Mouse (Mus musculus): ENCODE results near the gene Rnaset2b. TPM values are rescaled to one million over a fixed set of nuclear protein-coding genes. Genes with fewer than 3 reads are reported as not detected.
A peak's percentile ranks its signal among the peaks of the same experiment; 100 is the strongest.
"Not testable (repeated sequence)": the region's sequence is repeated elsewhere in the genome, so short reads cannot be mapped to it uniquely, and the experiment has no call there.

Gene Rnaset2b
- polyA plus RNA-seq (2016; fragmentation: Nextera tagmentation; extraction: Ambion mirVana) = 105 and 110 TPM in 2 replicates

GRCm38 (mm10) chr17:6970334-6970733 lies at the start of gene Rnaset2b:
Gene Rnaset2b (plus strand): TSS chr17:6970634.
- not testable (repeated sequence) for H3K9ac ChIP-seq; H3K4me1 ChIP-seq; H3K36me3 ChIP-seq; H3K4me3 ChIP-seq; H3K4me2 ChIP-seq (replicated peaks); H3K27me3 ChIP-seq (replicated peaks); H3K9me3 ChIP-seq; ATAC-seq (ENCODE audit: low FRiP score, low read depth); H3K27ac ChIP-seq
- 100% methylated on average over 1 of the region's 8 CpGs for WGBS

DNA sequence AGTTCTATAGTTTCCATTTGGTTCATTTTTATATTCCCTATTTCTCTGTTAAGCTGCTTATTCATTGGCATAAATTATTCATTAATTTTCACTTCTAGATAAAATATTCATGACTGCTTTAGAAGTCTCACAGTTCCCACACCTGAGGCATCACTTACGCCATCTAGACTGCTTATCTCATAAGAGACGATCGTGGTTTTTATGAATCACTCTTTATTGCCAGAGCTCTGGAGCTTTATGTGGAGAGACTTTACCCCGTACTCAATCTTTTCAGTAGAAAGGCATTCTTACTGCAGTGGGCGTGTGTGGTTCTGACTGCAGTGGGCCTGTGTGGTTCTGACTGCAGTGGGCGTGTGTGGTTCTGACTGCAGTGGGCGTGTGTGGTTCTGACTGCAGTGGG lies 38.8 kb upstream of the Rnaset2b start:
- not testable (repeated sequence) for H3K9ac ChIP-seq; H3K4me1 ChIP-seq; H3K36me3 ChIP-seq; H3K4me2 ChIP-seq (replicated peaks); H3K9me3 ChIP-seq; H3K27me3 ChIP-seq (replicated peaks); ATAC-seq (ENCODE audit: low FRiP score, low read depth); H3K4me3 ChIP-seq; H3K27ac ChIP-seq
- 94% methylated on average over 7 of the region's 7 CpGs for whole genome bisulfite sequencing

GRCm38 (mm10) chr17:6942560-6942959 lies 27.9 kb upstream of the Rnaset2b start:
- H3K4me3 ChIP-seq; H3K27me3 ChIP-seq (replicated peaks); H3K36me3 ChIP-seq; H3K9ac ChIP-seq; H3K9me3 ChIP-seq; H3K27ac ChIP-seq; H3K4me2 ChIP-seq (replicated peaks); H3K4me1 ChIP-seq; ATAC-seq (ENCODE audit: low FRiP score, low read depth): not testable (repeated sequence)
- WGBS = no CpG with 5 or more reads among the region's 4 CpGs

DNA sequence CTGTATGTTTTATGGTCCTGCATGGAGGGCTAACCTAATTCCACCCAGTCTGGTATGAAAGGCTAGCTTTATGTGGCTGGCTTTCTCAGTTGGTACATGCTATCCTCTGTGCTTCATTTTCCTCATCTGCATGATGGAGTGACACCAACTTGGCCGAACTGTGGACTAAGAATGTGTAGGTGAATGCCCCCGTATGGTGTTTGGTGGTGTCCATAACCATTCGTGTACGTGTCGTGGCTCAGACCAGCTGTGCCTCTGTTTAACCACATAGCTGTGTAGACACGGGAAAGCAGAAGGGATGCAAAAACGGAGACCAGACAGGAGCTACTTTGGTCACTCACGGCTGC lies 22.8 kb upstream of the Rnaset2b start:
- Histone ChIP-seq H3K4me2 (replicated peaks) (peak overlapping the region; percentile 66), H3K4me3 (peak overlapping the region; percentile 53)
- H3K4me1 ChIP-seq; H3K27ac ChIP-seq; H3K36me3 ChIP-seq; H3K9ac ChIP-seq; H3K27me3 ChIP-seq (replicated peaks); H3K9me3 ChIP-seq: not testable (repeated sequence)
- WGBS = no CpG with 5 or more reads among the region's 8 CpGs
- peak; percentile 37 for ATAC-seq (ENCODE audit: low FRiP score, low read depth)

GRCm38 (mm10) chr17:6947984-6948768 lies 22.3 kb upstream of the Rnaset2b start, which contains the start of gene Rsph3b:
Gene Rsph3b (minus strand): TSS chr17:6948682.
- H3K36me3 ChIP-seq; H3K4me1 ChIP-seq; H3K27me3 ChIP-seq (replicated peaks); H3K9me3 ChIP-seq: not testable (repeated sequence)
- Histone ChIP-seq H3K4me2 (replicated peaks) (peak within 1 kb of the TSS; percentile 66), H3K9ac (peak within 1 kb of the TSS; percentile 56), H3K27ac (peak within 1 kb of the TSS; percentile 57; the same call in 1 of the 2 replicates), H3K4me3 (peak within 1 kb of the TSS; percentile 53)
- WGBS = under 1% methylated on average over 71 of the region's 73 CpGs
- peak; percentile 97 for ATAC-seq (ENCODE audit: low FRiP score, low read depth)

- H3K4me1 ChIP-seq; H3K36me3 ChIP-seq; H3K27ac ChIP-seq; H3K27me3 ChIP-seq (replicated peaks); H3K9me3 ChIP-seq: not testable (repeated sequence)
- Histone ChIP-seq H3K4me3 (peak overlapping the region; percentile 53), H3K4me2 (replicated peaks) (peak overlapping the region; percentile 66), H3K9ac (peak overlapping the region; percentile 56)
- peak; percentile 55; the same call in 1 of the 2 replicates for ATAC-seq (ENCODE audit: low FRiP score, low read depth)
- WGBS = 18% methylated on average over 9 of the region's 9 CpGs
These were observed 21.6 kb upstream of the Rnaset2b start for GRCm38 (mm10) chr17:6948769-6949228.

DNA sequence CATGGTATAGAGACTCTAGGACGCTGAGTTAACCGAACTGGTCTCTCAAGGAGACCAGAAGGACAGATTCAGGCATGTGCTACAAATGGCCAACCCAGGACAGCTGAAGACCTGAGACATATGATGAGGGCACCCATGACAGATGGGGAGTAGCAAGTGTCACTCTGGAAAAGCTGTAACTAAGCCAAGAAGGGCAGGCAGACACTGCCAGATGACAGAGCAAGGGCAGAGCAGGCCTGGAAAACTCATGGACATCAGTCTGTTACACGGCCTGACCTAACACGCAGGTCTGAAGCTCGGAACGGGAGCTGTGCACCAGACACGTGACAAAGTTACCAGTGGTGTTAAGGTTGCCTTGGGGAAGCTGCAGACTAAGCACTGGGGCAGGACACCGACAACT lies 11.6 kb upstream of the Rnaset2b start:
- H3K9me3 ChIP-seq; H3K4me2 ChIP-seq (replicated peaks); H3K4me3 ChIP-seq; ATAC-seq (ENCODE audit: low FRiP score, low read depth); H3K9ac ChIP-seq; H3K27ac ChIP-seq; H3K36me3 ChIP-seq; H3K4me1 ChIP-seq; H3K27me3 ChIP-seq (replicated peaks): not testable (repeated sequence)
- 88% methylated on average over 7 of the region's 8 CpGs for WGBS

DNA sequence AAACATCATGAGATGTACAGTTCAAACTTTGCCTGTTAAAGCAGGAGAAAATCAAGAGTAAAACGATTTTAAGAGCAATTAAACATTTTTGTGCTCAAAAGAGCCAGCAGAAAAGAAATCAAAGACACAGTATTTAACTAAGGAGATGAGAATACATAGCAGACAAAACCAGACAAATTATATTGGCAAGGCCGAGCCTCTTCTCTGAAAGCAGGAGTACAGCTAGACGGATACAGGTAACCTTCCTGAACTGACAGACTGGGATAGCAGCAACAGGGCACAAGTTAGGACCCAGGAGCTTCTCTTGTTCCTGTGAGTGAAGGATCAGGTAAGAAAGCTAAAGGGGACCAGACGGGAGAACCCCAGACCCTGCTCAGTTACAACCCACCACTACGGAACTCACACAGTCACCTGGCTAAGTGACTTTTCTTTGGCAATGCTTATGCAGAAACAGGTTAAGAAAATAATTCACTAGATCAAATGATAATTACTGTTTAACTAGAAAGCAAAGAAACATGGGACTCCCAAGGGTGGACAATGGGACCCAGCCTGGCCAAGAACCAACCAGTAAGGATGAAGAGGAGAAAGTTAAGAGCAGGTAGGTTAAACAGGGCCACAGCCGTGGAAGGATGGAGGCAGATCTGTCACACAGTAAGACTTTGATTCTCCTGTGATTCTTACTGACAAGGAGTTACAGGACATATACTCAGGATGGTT lies 10.7 kb upstream of the Rnaset2b start:
- H3K4me1 ChIP-seq; H3K9me3 ChIP-seq; H3K9ac ChIP-seq; H3K27ac ChIP-seq; ATAC-seq (ENCODE audit: low FRiP score, low read depth); H3K36me3 ChIP-seq; H3K27me3 ChIP-seq (replicated peaks): not testable (repeated sequence)
- H3K4me3 ChIP-seq = peak overlapping the region; percentile 55; the same call in 1 of the 2 replicates
- H3K4me2 ChIP-seq (replicated peaks) = peak overlapping the region; percentile 52
- WGBS = 68% methylated on average over 5 of the region's 6 CpGs

- H3K36me3 ChIP-seq; H3K9me3 ChIP-seq; H3K4me1 ChIP-seq; ATAC-seq (ENCODE audit: low FRiP score, low read depth); H3K27me3 ChIP-seq (replicated peaks); H3K9ac ChIP-seq; H3K27ac ChIP-seq: not testable (repeated sequence)
- under 1% methylated on average over 12 of the region's 12 CpGs for WGBS
- peak overlapping the region; percentile 55 for H3K4me3 ChIP-seq
- H3K4me2 ChIP-seq (replicated peaks) = peak overlapping the region; percentile 52
These were observed 10.1 kb upstream of the Rnaset2b start for GRCm38 (mm10) chr17:6960349-6960748.

GRCm38 (mm10) chr17:6960776-6961175 lies 9.7 kb upstream of the Rnaset2b start, which contains the start of gene Tagap1:
Gene Tagap1 (minus strand): TSS chr17:6961156.
- ATAC-seq (ENCODE audit: low FRiP score, low read depth); H3K27me3 ChIP-seq (replicated peaks); H3K27ac ChIP-seq; H3K4me1 ChIP-seq; H3K36me3 ChIP-seq; H3K9me3 ChIP-seq: not testable (repeated sequence)
- Histone ChIP-seq H3K4me3 (peak within 1 kb of the TSS; percentile 55), H3K9ac (peak within 1 kb of the TSS; percentile 62; the same call in 1 of the 2 replicates), H3K4me2 (replicated peaks) (peak within 1 kb of the TSS; percentile 52)
- WGBS = 1% methylated on average over 45 of the region's 51 CpGs

GRCm38 (mm10) chr17:6961181-6962000 lies 9.0 kb upstream of the Rnaset2b start:
- H3K9me3 ChIP-seq; H3K36me3 ChIP-seq; H3K9ac ChIP-seq; H3K4me3 ChIP-seq; H3K4me1 ChIP-seq; H3K27ac ChIP-seq; H3K27me3 ChIP-seq (replicated peaks): not testable (repeated sequence)
- peak overlapping the region; percentile 44 for H3K4me2 ChIP-seq (replicated peaks)
- ATAC-seq (ENCODE audit: low FRiP score, low read depth) = peak; percentile 97
- under 1% methylated on average over 20 of the region's 48 CpGs for WGBS

GRCm38 (mm10) chr17:6962339-6962738 lies 8.1 kb upstream of the Rnaset2b start:
- not testable (repeated sequence) for H3K9me3 ChIP-seq; H3K4me1 ChIP-seq; H3K36me3 ChIP-seq; H3K4me2 ChIP-seq (replicated peaks); H3K9ac ChIP-seq; H3K4me3 ChIP-seq; ATAC-seq (ENCODE audit: low FRiP score, low read depth); H3K27me3 ChIP-seq (replicated peaks); H3K27ac ChIP-seq
- WGBS = 80% methylated on average over 4 of the region's 6 CpGs

Measured in neural tube, embryonic 12.5 days (tissue).